Mouse (Mus musculus) right cerebral cortex, postnatal 4 days (tissue): ENCODE measurements around the gene Olfr825.
"Not testable (repeated sequence)": the region's sequence is repeated elsewhere in the genome, so short reads cannot be mapped to it uniquely, and the experiment has no call there.

Experiments used
- DNase-seq: peaks from one replicate; pipeline ENCODE4 v3.0.0-alpha.2; 2022

The Olfr825 gene

DNA sequence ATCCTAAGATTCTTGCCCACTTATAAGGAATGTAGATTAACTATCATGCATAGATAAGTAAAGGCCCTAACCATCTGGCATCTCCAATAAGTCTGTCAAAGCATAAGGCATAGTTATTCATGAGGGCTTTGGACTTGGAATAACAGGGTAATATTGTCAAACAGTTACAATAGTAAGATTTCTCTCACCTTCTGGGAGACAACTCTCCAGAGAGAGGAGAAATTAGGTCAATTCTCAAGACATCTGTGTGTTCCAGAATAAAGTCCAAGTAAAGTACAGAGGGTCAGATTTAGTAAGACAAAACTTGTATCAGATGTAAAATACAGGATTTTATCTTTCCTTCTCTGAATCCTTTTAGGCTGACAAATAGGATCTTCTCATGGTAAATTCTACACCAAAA lies at the start of gene Olfr825:
Gene Olfr825 (minus strand): TSS at position 101 of the 400 bp plus-strand sequence.
- DNase-seq: no peak

- no peak for DNase-seq
These were observed 47.7 kb upstream of the Olfr825 start, which contains the start of gene Olfr827 for GRCm38 (mm10) chr10:130214303-130214702. Gene Olfr827, minus strand, starts transcription at chr10:130214403.

DNA sequence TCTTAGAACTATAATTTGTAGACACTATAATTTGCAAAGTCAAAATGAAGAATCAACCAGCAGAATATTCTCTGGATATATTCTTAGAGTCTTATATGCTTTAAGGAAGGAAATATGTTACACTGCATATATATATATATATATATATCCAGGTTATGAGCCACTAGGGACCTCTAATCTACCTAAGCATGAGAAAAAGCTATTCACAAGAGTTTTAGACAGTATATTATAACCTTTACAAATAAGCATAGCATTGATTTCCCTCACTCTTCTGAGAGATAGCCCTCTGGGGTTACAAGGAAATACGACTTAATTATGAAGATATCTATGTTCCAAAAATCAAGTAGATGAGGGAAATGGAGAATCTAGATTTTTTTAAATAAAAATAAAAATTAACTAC lies 17.5 kb upstream of the Olfr825 start, which contains the start of gene Olfr826:
Gene Olfr826 (minus strand): TSS at position 101 of the 400 bp plus-strand sequence.
- DNase-seq: no peak

DNA sequence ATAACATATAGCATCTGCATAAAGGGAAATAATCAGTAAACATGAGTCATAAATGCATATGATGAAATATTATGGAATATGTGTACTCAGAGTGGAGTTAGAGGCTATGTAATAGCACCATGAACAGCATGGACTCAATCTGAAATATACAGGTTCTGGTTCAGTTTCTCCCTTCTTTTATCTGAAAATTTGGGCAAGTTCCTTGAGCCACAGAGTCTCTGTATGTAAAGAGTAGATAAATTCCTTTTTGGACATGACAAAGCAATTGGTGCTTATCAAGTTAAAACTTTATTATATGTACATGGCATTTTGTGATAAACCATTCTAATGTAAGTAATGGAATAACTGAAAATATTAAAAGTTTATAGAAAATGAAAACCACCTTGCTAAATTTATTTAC lies 1.4 kb downstream of the Olfr825 start:
- DNase-seq: no peak

DNA sequence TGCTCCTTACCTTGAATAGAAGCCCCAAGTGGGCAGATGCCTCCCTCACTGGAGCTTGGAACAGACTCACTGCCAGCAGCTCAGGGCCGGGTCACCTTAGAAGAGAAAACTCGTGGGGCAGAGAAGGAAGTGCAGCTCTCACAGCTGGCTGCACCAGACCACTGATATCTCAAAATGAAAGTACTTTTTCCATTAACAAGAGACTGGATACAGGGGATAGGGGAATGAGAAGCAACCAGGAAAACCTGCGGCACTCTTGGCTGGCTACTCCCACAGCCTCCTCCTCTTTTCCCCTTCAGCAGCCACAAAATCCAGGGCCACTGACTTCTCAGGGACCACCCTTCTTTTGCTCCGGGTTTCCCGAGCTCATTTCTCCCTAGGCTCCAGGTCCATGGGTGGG lies 22.4 kb downstream of the Olfr825 start:
- DNase-seq: no peak

- not testable (repeated sequence) for DNase-seq
These were observed 24.1 kb downstream of the Olfr825 start for GRCm38 (mm10) chr10:130142481-130142880.

GRCm38 (mm10) chr10:130134811-130135210 lies 31.8 kb downstream of the Olfr825 start:
- no peak for DNase-seq

DNA sequence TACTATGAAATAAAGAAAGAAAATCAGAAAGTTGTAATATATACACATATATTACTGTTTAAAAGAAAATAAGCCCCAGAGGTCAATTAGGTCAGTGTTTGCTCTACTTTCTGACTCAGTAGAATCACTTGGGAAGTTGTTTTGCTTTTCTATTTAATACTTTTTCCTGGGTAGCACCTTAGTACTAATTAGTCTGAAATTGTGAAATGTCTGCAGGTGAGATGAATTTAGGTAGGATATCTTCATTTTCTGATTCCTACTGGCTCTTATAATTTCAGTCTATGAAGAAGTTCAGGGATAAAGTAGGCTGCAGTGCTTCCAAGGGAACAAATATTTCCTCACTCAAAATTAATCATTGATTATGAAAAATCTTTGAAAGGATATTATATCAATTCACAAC lies 36.7 kb downstream of the Olfr825 start, which contains the start of gene Olfr824:
Gene Olfr824 (minus strand): TSS at position 101 of the 400 bp plus-strand sequence.
- DNase-seq: not testable (repeated sequence)

- not testable (repeated sequence) for DNase-seq
These were observed 50.5 kb downstream of the Olfr825 start for GRCm38 (mm10) chr10:130116045-130116444.

DNA sequence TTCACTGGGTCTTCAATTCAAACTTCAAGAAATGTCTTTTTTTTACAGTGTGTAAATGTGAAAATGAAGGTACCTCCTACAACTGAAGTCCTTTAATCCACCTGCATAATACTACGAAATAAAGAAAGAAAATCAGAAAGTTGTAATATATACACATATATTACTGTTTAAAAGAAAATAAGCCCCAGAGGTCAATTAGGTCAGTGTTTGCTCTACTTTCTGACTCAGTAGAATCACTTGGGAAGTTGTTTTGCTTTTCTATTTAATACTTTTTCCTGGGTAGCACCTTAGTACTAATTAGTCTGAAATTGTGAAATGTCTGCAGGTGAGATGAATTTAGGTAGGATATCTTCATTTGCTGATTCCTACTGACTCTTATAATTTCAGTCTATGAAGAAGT lies 51.3 kb downstream of the Olfr825 start, which contains the start of gene Olfr823:
Gene Olfr823 (minus strand): TSS at position 101 of the 400 bp plus-strand sequence.
- not testable (repeated sequence) for DNase-seq
